Mouse (Mus musculus) right cerebral cortex, adult 2 months (tissue): ENCODE measurements around the gene Nav2.
A peak's percentile ranks its signal among the peaks of the same experiment; 100 is the strongest.

Experiments used
- DNase-seq, 2 experiments: peaks; one replicate each; pipeline ENCODE4 v3.0.0; 2021 to 2022; ENCODE audit warnings: low spot score in 2 of 2

The Nav2 gene

DNA sequence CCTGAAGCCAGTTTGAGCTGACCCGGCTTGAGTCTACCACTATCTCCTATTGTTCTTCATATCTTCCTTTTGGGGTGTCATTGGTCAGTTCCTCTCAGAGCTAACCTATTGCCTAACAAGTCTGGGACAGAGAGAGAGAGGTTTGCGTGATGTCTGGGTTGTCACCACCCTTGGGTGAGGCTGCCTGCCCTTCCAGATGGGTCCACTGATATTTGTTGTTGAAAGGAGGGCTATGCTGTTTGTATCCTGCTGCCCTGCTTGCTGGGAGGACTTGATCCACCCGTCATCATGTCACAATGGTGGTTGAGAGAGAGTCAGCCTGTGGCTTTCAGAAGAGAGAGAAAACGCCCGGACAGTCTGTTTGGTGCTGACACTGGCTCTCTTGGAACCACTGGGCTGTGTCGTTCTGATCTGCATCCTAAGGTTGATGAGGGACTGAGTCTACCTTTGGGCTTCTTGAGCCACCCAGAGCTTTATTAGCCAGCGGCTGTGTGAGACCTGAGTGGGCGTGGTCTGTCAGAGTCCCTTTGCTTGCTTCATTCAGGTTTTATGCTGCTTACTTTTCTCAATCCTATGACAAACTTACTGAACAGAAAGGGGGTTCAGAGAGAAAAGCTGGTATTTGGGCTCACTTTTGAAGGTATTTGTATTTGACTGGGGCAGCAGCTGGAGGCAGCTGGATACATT lies 441.9 kb downstream of the Nav2 start:
- no peak for DNase-seq

- DNase-seq: no peak
Observed at GRCm38 (mm10) chr7:49351596-49352258, 443.2 kb downstream of the Nav2 start.

DNA sequence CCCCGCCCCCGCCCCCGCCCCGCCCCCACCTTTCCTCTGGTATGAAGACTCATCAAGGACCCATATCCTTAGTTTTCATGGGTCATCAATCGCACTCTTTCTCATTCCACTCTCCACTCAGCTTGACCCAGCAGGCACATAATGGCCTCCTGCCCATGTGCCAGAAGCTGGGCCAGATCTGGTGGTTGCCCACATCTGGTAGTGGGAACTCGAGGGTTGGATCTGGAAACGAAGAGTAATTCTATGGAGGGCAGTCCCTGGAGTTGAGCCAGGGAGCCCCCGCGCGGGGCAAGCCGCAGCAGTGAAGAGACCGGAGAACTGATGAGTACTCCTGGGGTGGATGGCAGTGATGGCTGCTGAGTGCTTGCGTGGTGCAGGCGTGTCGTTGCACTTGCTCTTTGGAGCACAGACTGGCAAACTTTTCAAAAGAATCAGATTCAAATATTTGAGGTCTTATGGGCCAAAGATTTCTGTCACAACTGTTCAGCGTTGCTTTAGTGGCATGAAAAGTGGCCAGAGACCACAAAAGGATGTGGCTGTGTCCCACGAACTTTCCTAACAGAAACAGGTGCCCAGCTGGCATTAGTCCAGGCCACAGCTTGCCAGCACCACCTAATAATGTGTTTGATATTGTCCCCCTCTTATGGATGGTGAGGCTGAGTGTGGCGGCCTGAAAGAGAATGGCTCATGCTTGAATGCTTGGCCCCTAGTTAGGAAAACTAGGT lies 449.1 kb downstream of the Nav2 start:
- no peak for DNase-seq

GRCm38 (mm10) chr7:49359120-49359519 lies 450.6 kb downstream of the Nav2 start:
- DNase-seq: no peak

DNA sequence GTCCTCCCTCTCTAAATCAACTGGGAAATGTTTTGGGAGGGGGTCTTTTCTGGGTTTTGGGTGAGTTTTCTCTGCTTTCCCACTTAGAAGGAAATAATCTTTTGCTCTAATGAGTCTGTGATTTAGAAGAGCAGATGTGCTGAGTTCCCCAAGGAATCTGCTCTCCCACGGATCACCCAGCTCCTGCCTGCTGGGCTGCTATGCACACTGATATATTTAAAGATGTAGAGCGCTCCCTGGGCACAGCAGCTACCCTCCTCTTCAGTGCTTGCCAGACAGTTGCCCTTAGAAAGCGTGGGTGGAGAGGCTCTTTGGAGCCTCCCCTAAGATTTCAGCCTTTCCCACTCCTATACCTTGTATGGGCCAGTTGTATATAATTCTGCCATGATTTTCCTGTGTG lies 452.1 kb downstream of the Nav2 start:
- peak; percentile 43 to 67 for DNase-seq

DNA sequence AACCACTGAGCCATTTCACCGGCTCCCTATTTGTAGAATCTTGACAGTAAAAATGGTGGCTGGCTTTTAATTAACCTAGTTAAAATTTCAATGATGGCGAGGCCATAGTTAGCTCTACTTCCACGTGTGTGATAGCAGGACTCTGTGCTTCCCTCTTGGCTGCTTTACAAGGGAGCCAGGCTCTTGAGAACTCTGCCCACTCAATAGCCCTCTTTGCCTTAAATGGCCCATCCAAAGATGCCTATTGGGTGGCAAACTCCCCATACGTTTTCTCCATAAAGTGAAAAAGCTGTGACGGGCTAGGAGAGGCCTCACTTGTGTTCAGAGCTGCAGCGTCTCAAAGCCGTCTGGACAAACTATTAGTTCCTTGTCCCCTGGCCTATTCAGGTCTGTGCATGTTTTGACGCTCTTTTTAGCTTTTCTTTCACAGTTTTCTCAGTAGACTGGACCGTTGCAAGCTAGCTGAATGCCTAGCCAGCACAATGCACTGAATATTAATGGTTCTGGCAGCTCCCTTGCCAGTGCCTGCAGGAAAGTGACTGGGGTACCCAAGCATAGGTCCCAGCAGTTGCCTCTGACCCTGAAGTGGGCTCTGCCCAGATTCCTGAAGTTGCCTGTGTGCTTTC lies 453.1 kb downstream of the Nav2 start:
- DNase-seq: no peak

GRCm38 (mm10) chr7:49364486-49365162 lies 456.1 kb downstream of the Nav2 start:
- DNase-seq: peak; percentile 43 to 52

GRCm38 (mm10) chr7:49368590-49368989 lies 460.1 kb downstream of the Nav2 start:
- DNase-seq: no peak

DNA sequence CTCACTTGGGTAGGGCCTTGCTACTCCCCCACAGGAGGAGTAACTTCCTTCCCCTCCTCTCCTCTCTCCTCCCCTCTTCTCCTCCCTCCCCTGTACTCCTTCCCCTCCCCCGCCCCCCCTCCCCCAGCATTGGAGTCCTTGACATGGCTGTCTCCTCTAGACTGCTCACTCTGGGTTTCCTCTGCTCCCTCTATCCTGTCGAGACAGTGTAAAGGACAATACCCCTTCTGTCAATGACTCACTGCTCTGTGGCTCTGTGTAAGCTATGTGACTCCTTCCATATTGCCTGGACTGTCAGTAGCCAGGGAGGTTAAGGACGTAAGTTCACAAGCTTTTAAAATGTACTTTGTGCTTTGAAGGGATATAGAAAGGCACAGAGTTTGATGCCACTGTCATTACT lies 460.5 kb downstream of the Nav2 start:
- DNase-seq: no peak

DNA sequence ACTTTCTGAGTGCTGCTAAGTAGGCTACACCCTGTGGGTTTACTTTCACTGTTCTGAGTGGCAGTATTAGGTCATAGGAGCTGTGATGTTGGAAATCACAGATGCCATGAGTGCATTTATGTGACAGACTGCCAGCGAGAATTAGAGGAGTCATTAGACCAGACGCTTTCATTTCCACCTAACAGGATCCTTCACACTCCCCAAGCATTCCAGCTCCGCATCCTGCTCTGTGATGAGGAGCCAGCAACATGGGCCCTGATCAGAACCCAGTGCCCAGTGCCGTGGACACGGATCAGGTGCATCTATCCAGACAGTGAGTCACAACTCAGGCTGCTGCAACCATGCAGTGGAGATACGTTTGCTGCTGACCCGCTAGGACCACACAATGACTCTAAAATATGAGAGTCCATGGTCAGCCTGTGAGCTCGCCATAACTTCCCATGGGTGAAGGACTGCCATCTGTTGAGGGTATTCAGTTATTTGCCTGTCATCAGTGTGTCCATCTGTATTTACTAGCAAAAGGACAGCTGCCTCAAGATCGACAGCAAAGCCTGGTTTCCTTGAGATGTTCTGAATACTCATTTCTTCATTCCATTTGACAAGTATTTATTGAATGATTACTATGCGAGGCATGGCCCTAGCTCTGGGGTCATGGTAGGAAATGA lies 461.4 kb downstream of the Nav2 start:
- DNase-seq: no peak

GRCm38 (mm10) chr7:49371345-49371744 lies 462.8 kb downstream of the Nav2 start:
- DNase-seq: no peak

- no peak for DNase-seq
Observed at GRCm38 (mm10) chr7:49371972-49372371, 463.5 kb downstream of the Nav2 start.

DNA sequence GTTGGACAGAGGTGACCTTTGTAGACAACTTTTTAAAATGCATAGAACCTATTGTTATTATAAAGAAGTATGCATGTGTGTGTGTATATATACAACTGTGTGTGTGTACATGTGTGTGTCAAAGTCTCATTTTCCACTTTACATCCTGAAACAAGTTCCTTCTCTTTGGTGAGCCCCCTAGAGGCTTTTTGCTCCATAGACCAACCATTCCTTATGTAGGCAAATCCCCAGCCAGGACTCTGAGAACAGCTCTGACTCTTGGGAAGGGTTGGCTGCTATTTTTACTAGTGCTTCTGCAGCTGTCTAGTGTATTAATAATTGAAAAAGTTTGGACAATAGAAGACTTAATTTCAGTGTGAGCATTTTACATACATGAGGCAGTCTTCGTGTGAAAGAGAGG lies 464.7 kb downstream of the Nav2 start:
- no peak for DNase-seq

DNA sequence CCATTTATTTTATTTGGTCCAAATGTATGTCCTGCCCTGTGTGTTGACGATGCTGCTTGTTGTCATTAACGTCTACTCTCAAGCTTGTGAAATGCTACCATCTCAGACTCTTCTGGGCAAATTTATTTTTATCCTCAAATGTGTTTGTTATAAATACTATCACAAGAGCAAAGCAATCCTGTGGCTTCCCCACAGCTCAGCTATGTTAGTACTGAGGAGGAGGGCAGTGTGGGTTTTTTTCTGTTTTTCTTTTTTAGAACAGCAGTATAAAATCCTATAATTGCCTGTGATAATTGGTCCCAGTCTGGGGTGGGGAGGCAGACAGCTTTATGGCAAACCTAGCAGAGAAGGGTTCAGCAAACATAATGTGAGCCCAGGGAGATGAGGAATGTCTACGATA lies 465.1 kb downstream of the Nav2 start:
- DNase-seq: no peak

- DNase-seq: peak; percentile 38 to 57
Observed at GRCm38 (mm10) chr7:49375499-49375974, 467.0 kb downstream of the Nav2 start.

- DNase-seq: no peak
Observed at GRCm38 (mm10) chr7:49378608-49379007, 470.1 kb downstream of the Nav2 start.

DNA sequence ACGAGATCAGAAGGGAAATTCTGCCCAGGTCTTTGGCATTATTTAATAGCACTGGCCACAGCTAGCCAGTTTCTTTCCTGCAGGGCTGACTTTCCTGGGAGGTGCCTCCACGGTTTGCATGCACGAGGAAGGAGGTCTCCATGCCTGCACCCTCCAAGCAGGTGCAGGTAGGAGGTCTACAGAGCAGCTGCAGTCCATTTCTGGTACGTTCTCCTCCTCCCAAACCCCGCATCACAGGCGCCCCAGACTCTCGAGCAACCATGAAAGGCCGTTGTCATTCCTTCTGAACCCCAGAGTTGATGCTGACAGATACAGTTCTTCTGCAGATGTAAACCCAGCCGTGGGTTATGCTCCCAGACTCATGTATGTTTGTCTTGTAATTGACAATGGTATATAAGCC lies 472.4 kb downstream of the Nav2 start:
- no peak for DNase-seq

DNA sequence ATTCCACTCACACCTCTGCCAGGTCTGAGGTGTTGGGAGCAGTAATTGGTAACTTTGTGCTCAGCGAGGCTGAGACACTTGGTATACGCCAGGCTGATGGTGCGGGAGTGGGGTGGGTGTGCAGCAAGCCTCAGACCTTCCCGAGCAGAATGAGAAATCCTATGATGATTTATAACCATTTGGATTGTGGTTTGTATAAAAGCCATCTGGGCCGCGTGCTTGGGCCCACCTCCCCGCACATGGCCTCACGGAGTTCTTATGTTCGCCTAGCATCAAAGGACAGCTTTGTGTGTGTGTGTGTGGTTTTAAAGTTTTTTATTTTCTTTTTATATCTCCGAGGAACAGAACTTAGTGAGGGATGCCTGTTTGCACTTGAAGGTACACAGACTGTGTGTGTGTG lies 474.4 kb downstream of the Nav2 start:
- no peak for DNase-seq

DNA sequence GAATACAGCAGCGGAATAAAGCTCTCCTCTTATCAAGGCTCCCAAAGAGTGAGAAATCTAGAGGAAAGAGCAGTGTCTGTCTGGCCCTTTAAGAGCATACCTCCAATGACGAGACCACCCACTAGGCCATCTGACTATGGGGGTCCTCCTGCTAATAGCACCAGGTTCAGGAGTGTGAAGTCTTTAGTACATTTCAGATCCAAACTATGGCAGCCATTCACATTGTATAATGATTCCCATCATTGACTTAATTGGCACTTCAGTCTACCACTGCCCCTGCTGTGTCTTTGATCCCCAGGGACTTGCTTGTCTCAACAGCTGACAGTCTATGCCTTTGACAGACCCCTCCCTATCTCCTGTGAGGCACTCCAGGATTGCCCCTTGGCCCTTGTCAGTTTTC lies 479.6 kb downstream of the Nav2 start:
- no peak for DNase-seq

DNA sequence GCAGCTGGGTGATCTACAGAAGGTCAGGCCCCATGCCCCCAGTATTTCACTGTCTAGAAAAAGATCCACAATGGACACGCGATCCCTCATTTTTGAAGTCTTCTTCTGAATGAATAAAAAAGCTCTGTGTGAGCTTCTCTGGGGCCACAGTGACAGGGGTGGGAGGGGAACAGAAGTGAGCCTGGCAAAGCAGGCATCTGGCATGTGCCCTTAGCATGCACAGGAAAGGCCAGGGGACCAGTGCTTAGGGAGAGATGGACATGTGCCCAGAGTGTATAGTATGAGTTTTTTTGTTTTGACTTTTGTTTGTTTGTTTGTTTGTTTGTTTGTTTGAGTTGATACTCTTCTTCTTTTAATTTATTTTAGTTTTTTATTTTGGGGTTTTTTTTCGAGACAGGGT lies 481.8 kb downstream of the Nav2 start:
- no peak for DNase-seq

DNA sequence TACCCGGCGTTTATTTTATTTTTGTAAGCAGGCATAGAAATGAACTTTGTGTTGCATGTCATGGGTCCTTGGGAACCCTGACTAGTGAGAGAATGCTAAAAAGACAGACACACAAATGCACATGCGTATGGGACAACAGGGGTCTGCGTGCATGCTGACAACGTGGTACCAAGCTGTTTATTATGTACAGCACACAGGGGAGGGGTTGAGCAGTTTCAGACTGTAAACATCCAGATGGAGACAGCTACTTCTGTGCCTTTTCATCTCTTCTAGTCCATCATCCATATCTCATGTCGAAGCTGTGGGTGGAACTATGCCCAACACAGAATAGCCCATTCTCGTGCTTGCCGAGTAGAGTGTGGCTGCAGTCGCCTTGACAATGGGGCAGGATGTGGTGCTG lies 482.3 kb downstream of the Nav2 start:
- DNase-seq: no peak
